Mouse (Mus musculus) v-Abl transformed pro-B cells (cell line): Measurements from ENCODE around the gene Obscn.

Experiments used
- in situ Hi-C, 2 experiments: fragments of 400-800 bp; cut with MboI; formaldehyde crosslinking; loops; one replicate each; pipeline ENCODE4 v1.15.1; 2025; ENCODE audit not compliant: unreplicated experiment in 2 of 2

The Obscn gene

DNA sequence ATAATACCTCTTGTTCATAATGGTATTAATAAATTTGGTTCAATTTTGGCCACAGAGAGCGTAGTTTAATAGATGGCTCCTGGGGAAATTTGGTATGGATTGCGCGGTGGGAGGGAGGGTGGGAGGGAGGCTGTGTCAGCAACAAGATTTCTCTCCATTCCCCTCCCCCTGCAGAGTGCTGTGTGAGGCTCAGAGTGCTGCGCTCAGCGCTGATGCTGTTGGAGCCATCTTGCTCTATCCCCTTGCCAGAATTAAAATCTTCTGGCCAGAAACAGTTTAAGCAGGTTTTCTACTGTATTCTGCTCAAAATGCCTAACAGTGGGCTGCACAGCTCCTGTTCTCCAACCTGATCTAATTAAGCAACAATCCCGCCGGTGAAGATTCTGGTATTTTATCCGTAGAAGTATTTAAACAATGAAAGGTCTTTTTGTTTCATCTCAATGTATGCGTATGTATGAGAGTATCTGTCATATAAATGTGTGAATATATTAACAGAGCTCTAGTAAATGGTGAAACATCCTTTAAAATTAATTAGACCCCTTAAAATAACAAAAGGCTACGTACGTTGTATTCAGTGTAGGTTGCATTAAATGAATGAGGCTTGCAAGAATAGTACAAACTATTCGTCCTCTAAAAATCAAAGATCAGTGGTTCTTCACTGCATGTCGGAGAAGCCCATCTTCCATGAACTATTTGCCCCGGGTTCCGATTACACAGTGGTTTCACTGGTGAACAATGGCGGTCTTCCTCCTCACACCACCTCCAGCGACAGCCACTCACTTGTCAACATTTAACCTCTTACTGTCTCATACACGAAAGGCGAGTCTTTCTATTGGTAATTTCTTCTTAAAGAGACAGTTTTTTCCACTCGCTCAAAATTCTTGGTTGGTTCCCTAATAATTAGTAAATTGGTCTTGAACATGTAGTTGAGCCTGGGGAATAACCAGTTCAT, 186.4 kb downstream of the Obscn start:
- in situ Hi-C loops: loop anchor here (10.0 to 25.0 kb wide), 3 partner anchors 538 to 645 kb away; partner anchors contain the start of gene Zfp692 (in 2 of the 2)

DNA sequence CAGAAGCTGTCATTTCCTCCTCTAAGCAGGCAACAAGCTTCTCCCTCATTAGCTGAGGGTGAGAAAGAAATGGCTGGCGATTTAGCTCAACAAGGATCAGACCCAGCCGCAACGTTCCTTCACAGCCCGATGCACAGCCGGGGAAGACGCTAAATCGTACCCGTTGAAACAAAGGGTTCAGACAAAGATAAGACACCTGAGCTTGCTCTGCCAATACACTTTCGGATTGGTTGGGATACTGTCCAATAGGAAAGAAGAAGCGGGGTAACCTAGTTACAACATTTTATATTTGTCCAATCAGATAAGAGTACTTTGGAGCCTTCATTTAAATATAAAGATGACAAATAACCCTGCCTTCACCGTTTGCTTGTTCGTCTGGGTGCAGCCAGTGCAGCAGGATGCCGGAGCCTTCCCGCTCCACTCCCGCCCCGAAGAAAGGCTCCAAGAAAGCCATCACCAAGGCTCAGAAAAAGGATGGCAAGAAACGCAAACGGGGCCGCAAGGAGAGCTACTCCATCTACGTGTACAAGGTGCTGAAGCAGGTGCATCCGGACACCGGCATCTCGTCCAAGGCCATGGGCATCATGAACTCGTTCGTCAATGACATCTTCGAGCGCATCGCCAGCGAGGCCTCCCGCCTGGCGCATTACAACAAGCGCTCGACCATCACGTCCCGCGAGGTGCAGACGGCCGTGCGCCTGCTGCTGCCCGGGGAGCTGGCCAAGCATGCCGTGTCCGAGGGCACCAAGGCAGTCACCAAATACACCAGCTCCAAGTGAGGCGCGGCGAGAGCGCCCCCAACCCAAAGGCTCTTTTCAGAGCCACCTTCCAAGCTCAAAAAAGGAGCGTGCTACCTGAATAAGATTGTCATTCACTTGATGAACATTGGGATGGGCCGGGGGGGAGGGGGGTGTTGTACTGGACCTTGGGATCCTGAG, 187.4 kb downstream of the Obscn start, which contains the start of gene Hist3h2ba:
TSS of gene Hist3h2ba (plus strand) at position 379 of the 938 bp plus-strand sequence.
- in situ Hi-C loops: no loop called here

GRCm38 (mm10) chr11:58947798-58948528, 188.2 kb downstream of the Obscn start:
- in situ Hi-C loops: no loop called here

GRCm38 (mm10) chr11:58947306-58947705, 188.9 kb downstream of the Obscn start:
- in situ Hi-C loops: no loop called here
